Mouse (Mus musculus): ENCODE data around the gene Tdgf1. TPM values are rescaled to one million over a fixed set of nuclear protein-coding genes. Genes with fewer than 3 reads are reported as not detected.
A peak's percentile ranks its signal among the peaks of the same experiment; 100 is the strongest.

Gene Tdgf1
- polyA plus RNA-seq, 1 experiment from 2014 or later, result not detected

DNA sequence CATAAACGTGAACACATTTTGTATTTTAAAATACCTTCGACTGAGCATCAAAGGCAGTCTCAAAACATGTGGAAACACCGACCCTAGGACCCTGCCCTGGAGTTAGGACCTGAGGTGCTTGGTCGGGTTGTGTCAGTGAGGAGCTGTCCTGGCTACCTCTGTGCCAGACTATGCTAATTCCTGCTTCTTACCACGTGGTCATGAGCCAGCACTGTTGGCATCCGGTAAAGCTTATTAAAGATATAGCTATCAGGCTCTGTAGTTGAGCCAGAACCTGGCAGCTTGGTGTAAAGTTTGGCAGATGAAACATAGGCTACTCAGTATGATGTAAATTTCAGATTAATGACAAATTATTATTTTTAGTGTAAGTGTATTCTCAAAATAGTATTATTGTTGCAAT, 6.4 kb upstream of the Tdgf1 start:
- H3K9ac ChIP-seq (replicated peaks), result no peak overlapping the region
- ATAC-seq (no peak), DNase-seq (no peak)
- H3K4me3 ChIP-seq (ENCODE audit: low read depth, low read length), result no peak overlapping the region
- no peaks in the 10 kb centered on the region for H3K9me3 ChIP-seq (ENCODE audit: low read length)
- TF ChIP-seq EP300 (IDR thresholded peaks at IDR 0.05; ENCODE audit: low read depth) (no peak), CTCF (IDR thresholded peaks at IDR 0.05; ENCODE audit: low read depth) (no peak)
- H3K4me2 ChIP-seq (ENCODE audit: low read depth, low read length), result no peak overlapping the region
- no peak overlapping the region for H3K27ac ChIP-seq (ENCODE audit: low read depth)
- H3K4me1 ChIP-seq (ENCODE audit: insufficient read depth), result no peaks in the 10 kb centered on the region; the same call in 1 of the 2 replicates
- no peaks in the 10 kb centered on the region for H3K36me3 ChIP-seq (replicated peaks; ENCODE audit: insufficient read depth, low read length)
- WGBS (ENCODE audit: insufficient replicate concordance), result 43% methylated on average over 6 of the region's 6 CpGs
- 0 out of 2 replicates have a peak, but pooled peaks cover 2% of the 10 kb centered on the region for H3K27me3 ChIP-seq (ENCODE audit: insufficient read depth, low read length)

DNA sequence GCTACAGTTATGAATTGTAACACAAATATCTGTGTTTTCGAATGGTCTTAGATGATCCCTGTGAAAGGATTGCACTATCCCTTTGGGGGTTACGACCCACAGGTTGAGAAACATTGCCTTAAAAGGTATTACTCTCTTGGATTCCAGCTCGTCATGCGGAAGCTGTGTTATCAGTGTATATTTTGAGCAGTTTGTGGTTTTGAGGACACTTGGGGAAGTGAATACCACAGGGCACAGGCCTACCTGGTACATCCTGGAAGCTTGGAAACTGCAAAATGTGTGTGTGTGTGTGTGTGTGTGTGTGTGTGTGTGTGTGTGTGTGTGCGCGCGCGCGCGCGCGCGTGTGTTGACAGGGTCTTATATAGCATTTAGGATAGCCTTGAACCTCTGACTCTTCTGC, 5.9 kb upstream of the Tdgf1 start:
- H3K9me3 ChIP-seq (ENCODE audit: low read length), result no peaks in the 10 kb centered on the region
- DNase-seq, result no peak
- peak; percentile 26; the same call in 1 of the 2 replicates for ATAC-seq
- no peak overlapping the region for H3K4me2 ChIP-seq (ENCODE audit: low read depth, low read length)
- no peak overlapping the region for H3K27ac ChIP-seq (ENCODE audit: low read depth)
- no peak overlapping the region for H3K4me3 ChIP-seq (ENCODE audit: low read depth, low read length)
- H3K27me3 ChIP-seq (ENCODE audit: insufficient read depth, low read length), result peaks cover 7% of the 10 kb centered on the region; the same call in 1 of the 2 replicates
- H3K9ac ChIP-seq (replicated peaks), result no peak overlapping the region
- H3K4me1 ChIP-seq (ENCODE audit: insufficient read depth), result no peaks in the 10 kb centered on the region; the same call in 1 of the 2 replicates
- no peak for TF ChIP-seq CTCF (IDR thresholded peaks at IDR 0.05; ENCODE audit: low read depth)
- no peak for TF ChIP-seq EP300 (IDR thresholded peaks at IDR 0.05; ENCODE audit: low read depth)
- no peaks in the 10 kb centered on the region for H3K36me3 ChIP-seq (replicated peaks; ENCODE audit: insufficient read depth, low read length)
- WGBS (ENCODE audit: insufficient replicate concordance), result 72% methylated on average over 13 of the region's 13 CpGs

DNA sequence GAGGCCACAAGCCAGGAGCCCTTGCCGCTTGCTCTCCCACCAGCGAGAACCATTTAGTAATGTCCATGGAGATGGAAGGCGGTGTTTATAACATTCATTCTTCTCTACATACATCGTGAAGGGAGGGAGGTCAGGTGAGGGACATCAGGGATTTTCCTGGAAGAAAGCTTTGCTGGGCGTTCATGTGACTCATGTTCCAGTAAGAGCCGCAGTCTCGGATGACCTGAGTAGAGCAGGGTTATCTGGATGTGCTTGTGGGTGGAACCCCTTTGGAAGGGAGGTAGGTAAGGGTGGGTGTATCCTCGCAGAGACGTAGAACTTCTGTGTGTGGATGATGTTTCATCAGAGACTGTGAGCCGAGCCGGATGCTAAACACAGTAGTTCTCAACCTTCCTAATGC, 5.4 kb upstream of the Tdgf1 start, which contains the start of gene Lrrc2:
Gene Lrrc2 (plus strand): TSS at position 149 of the 400 bp plus-strand sequence.
- Histone ChIP-seq H3K4me3 (ENCODE audit: low read depth, low read length) (no peak within 1 kb of the TSS), H3K9me3 (ENCODE audit: low read length) (no peaks in the 10 kb centered on the region), H3K27ac (ENCODE audit: low read depth) (no peak within 1 kb of the TSS), H3K27me3 (ENCODE audit: insufficient read depth, low read length) (peaks cover 12% of the 10 kb centered on the region; the same call in 1 of the 2 replicates), H3K4me1 (ENCODE audit: insufficient read depth) (no peaks in the 10 kb centered on the region; the same call in 1 of the 2 replicates), H3K36me3 (replicated peaks; ENCODE audit: insufficient read depth, low read length) (no peaks in the 10 kb centered on the region), H3K9ac (replicated peaks) (no peak within 1 kb of the TSS), H3K4me2 (ENCODE audit: low read depth, low read length) (no peak within 1 kb of the TSS)
- TF ChIP-seq CTCF (IDR thresholded peaks at IDR 0.05; ENCODE audit: low read depth), result no peak
- no peak for TF ChIP-seq EP300 (IDR thresholded peaks at IDR 0.05; ENCODE audit: low read depth)
- DNase-seq (no peak), ATAC-seq (no peak)
- WGBS (ENCODE audit: insufficient replicate concordance), result 62% methylated on average over 11 of the region's 11 CpGs

DNA sequence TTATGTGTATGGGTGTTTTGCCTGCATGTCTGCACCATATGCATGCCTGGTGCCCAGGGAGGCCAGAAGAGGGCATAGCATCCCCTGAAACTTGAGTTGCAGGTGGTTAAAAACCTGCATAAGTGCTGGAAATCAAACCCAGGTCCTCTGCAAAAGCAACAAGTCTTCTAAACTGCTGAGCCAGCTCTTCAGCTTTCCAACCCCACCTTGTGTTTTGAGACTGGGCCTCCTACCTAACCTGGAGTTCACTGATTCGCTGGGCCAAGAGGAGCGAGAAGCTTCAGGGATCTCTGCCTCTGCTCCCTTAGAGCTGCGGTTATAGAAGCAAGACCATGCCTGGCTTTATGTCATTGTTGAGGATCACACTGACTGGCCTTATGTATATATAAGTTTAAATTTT, 4.2 kb upstream of the Tdgf1 start:
- no peak overlapping the region for H3K4me2 ChIP-seq (ENCODE audit: low read depth, low read length)
- H3K27ac ChIP-seq (ENCODE audit: low read depth), result no peak overlapping the region
- TF ChIP-seq CTCF (IDR thresholded peaks at IDR 0.05; ENCODE audit: low read depth) (no peak), EP300 (IDR thresholded peaks at IDR 0.05; ENCODE audit: low read depth) (no peak)
- H3K9ac ChIP-seq (replicated peaks), result no peak overlapping the region
- WGBS (ENCODE audit: insufficient replicate concordance), result 86% methylated on average over 3 of the region's 3 CpGs
- ATAC-seq (no peak), DNase-seq (no peak)
- no peaks in the 10 kb centered on the region for H3K9me3 ChIP-seq (ENCODE audit: low read length)
- H3K4me1 ChIP-seq (ENCODE audit: insufficient read depth), result no peaks in the 10 kb centered on the region; the same call in 1 of the 2 replicates
- H3K27me3 ChIP-seq (ENCODE audit: insufficient read depth, low read length), result peaks cover 18% of the 10 kb centered on the region
- H3K4me3 ChIP-seq (ENCODE audit: low read depth, low read length), result no peak overlapping the region
- H3K36me3 ChIP-seq (replicated peaks; ENCODE audit: insufficient read depth, low read length), result no peaks in the 10 kb centered on the region

GRCm38 (mm10) chr9:110948813-110949310, 2.9 kb upstream of the Tdgf1 start:
- Histone ChIP-seq H3K4me3 (ENCODE audit: low read depth, low read length) (no peak overlapping the region), H3K4me2 (ENCODE audit: low read depth, low read length) (no peak overlapping the region), H3K27me3 (ENCODE audit: insufficient read depth, low read length) (peaks cover 23% of the 10 kb centered on the region), H3K36me3 (replicated peaks; ENCODE audit: insufficient read depth, low read length) (no peaks in the 10 kb centered on the region), H3K27ac (ENCODE audit: low read depth) (no peak overlapping the region), H3K9ac (replicated peaks) (no peak overlapping the region), H3K9me3 (ENCODE audit: low read length) (no peaks in the 10 kb centered on the region), H3K4me1 (ENCODE audit: insufficient read depth) (no peaks in the 10 kb centered on the region; the same call in 1 of the 2 replicates)
- WGBS (ENCODE audit: insufficient replicate concordance), result 50% methylated on average over 8 of the region's 8 CpGs
- no peak for ATAC-seq
- TF ChIP-seq EP300 (IDR thresholded peaks at IDR 0.05; ENCODE audit: low read depth) (no peak), CTCF (IDR thresholded peaks at IDR 0.05; ENCODE audit: low read depth) (no peak)
- DNase-seq, result no peak

- Histone ChIP-seq H3K27ac (ENCODE audit: low read depth) (no peak overlapping the region), H3K9ac (replicated peaks) (no peak overlapping the region), H3K4me3 (ENCODE audit: low read depth, low read length) (no peak overlapping the region), H3K9me3 (ENCODE audit: low read length) (no peaks in the 10 kb centered on the region), H3K36me3 (replicated peaks; ENCODE audit: insufficient read depth, low read length) (no peaks in the 10 kb centered on the region), H3K27me3 (ENCODE audit: insufficient read depth, low read length) (peaks cover 23% of the 10 kb centered on the region), H3K4me2 (ENCODE audit: low read depth, low read length) (no peak overlapping the region), H3K4me1 (ENCODE audit: insufficient read depth) (no peaks in the 10 kb centered on the region)
- no peak for TF ChIP-seq EP300 (IDR thresholded peaks at IDR 0.05; ENCODE audit: low read depth)
- TF ChIP-seq CTCF (IDR thresholded peaks at IDR 0.05; ENCODE audit: low read depth), result no peak
- ATAC-seq (no peak), DNase-seq (no peak)
- whole genome bisulfite sequencing (ENCODE audit: insufficient replicate concordance), result 68% methylated on average over 6 of the region's 6 CpGs
Measured at GRCm38 (mm10) chr9:110947900-110948299, 1.9 kb upstream of the Tdgf1 start.

Data from liver, postnatal 0 days (tissue).